Mouse (Mus musculus): ENCODE results near the gene Car8.

GRCm38 (mm10) chr4:8098084-8098483 is 140.8 kb downstream of the Car8 start:
- TF ChIP-seq CTCF (IDR thresholded peaks at IDR 0.05; ENCODE audit: borderline replicate concordance, extremely low read depth, insufficient read depth, insufficient read length) = no peak
- TF ChIP-seq POLR2A (IDR thresholded peaks at IDR 0.05; ENCODE audit: borderline replicate concordance, extremely low read depth, insufficient read depth, insufficient read length, poor library complexity, severe bottlenecking) = no peak
